Mouse (Mus musculus) heart, postnatal 4 days (tissue): ENCODE results near the gene Tmem151b. TPM values are rescaled to one million over a fixed set of nuclear protein-coding genes. Genes with fewer than 3 reads are reported as not detected.

Experiments
- DNase-seq: peaks from one replicate; pipeline ENCODE4 v3.0.0; 2021
- total RNA-seq, 2 experiments: library from RNA; stranded (reverse); gene quantifications; 2 replicates each; pipeline ENCODE4 v1.2.3; 2021

Tmem151b gene
- total RNA-seq, 2 experiments from 2014 or later = 0.20 to 0.24 TPM

- DNase-seq = no peak
Observed at GRCm38 (mm10) chr17:45564531-45565084, 15.1 kb upstream of the Tmem151b start.

DNA sequence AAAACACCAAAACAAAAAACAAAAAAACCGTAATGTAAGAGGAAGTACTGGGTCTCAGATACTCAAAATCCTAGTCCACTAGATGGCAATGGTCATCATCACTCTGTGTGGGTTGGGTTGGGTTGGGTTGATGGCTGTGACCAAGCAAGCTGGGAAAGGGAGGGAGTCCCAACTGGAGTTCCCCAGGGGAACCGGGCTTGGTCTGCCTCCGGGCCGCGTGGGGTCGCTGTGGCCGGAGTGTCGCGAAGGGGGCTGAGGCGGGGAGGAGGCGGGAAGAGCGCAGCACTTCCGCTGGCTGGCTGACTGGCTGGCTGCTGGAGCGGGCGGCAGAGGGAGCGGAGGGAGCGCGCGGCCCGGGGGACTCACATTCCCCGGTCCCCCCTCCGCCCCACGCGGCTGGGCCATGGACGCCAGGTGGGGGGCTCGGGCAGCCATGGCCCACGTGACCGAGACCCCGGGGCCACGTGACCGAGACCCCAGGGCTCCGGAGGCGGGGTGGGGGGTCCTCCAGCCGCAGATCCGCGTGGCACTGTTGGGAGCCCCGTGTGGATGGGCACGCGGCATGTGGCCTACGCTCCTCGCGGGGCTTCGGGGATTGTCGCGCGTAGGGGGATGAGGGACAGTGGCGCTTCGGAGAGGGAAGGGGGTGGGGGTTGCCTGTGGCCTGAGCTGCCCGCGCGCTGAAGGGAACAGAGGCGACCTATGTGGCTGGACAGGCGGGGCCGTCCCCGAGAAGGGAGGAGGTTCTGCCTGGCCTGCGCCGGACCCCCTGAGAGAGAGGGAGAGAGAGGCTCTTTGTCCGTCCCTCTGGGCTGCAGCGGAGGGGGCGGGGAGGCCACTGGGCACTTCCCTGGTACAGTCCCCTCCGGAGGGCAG lies 14.4 kb upstream of the Tmem151b start, which contains the start of gene Slc35b2:
Gene Slc35b2, plus strand, starts transcription at position 220 of the 876 bp plus-strand sequence.
- DNase-seq = peak; percentile 98

GRCm38 (mm10) chr17:45563216-45563615 lies 13.7 kb upstream of the Tmem151b start:
- DNase-seq = no peak

- no peak for DNase-seq
Observed at GRCm38 (mm10) chr17:45559732-45560525, 10.5 kb upstream of the Tmem151b start.

DNA sequence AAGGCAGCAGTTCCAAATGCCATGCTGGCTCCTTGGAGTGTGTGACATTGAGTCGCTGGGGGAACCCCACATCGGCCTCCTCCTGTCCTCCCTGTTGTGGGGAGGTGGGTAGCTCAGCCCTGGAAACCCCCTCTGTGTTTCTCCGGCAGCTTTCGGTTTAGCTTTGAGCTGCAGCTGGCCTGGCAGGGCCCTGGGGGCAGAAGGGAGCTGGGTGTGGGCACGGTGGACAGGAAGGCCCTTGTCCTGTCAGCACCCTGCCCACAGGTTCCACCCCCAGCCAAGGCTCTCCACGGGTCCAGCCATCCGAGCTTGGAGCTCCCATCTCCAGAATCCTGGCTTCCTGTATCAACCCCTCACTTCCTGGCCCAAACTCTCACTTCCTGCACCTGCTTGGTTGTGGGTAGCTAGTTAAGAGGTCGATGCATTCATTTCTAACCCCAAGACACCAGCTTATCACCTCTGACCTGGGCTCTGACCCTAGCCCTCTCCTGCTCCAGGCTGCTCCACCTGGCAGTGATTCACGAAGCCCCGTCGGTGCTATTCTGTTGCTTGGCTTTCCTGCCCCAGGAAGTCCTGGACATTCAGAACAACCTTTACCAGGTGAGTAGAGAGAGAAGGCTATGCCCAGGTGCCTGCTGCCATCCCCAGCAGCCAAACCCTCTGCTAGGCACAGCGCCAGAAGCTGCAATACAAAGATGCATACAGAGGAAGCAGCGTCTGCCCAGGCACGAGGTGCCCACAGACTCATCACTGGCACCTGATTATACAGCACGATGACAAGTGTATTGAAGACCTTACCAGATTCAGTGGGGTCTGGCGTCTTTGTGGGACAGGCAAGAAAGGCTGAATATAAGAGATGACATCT lies 8.8 kb upstream of the Tmem151b start:
- no peak for DNase-seq

DNA sequence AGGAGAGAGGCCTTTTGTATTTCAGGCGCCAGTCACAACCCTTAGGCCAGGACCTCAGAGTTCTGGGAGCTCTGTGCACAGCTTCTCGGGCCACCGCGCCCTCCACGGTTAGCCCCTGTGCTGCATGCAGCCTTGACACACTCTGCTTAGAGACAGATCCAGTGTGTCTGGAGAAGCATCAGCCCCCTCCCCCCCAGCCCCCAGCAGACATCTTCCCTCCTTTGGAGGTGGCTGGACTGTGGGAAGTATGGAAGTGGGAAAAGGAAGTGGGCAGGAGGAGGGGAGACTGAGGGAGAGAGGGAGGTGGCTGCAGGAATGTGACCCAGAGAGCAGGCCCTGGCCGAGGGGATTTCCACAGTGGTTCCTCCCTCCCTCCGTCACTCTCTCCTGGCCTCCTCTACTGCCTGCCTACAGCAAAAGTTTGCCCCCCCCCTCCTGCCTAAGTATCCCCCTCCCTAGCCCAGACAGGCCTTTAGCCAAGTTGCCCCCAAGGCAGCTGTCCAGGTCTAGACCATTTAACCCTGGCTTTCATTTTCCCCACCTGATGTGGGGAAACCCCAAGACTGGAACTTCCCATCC lies 7.9 kb upstream of the Tmem151b start:
- DNase-seq = no peak

GRCm38 (mm10) chr17:45556514-45557245 lies 7.2 kb upstream of the Tmem151b start:
- DNase-seq = no peak

DNA sequence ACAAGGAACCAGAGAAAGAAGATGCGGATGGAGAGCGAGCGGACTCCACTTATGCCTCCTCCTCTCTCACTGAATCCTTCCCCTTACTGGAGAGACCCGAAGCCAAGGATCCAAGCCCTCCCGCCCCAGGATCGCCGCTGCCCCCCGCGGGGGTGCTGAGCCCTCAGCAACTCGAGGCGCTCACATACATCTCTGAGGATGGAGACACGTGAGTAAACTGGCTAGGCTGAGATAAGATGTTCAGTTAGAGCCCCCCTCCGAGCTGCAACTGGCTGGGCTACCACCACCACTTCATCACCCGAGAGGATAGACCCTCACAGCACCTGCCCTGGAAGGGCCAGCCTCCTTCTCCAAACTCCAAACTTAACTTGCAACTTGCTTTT lies 6.6 kb upstream of the Tmem151b start:
- no peak for DNase-seq

DNA sequence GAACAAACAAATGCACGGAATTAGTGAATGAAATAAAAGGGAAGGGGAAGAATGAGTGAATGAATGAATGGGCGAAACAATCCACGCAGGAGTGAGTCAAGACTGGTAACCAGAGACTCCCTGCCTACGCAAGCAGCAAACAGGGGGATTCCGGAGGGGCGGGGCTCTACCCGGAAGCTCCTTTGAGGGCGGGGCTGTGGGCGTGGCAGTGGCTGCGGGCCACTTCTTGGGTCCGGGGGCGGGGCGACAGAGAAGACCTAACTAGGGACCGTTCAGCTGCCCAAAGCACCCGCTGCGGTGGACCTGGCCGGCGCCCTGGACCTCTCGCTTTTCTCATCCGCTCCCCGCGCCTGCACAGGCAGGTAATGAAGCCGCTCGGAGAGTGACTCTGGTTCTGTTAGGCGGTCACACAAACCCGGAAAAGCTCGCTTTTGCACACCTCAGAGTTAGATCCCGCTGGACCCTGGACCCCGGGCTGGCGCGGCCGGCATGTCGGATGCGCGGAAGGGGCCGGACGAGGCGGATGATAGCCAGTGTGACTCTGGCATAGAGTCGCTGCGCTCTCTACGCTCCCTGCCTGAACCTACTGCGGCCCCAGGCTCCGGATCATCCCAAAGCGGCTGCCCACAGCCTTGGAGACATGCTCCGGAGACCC lies 6.1 kb upstream of the Tmem151b start, which contains the start of gene Nfkbie:
Gene Nfkbie, plus strand, starts transcription at position 252 of the 655 bp plus-strand sequence.
- peak; percentile 96 for DNase-seq

GRCm38 (mm10) chr17:45554420-45554819 lies 4.9 kb upstream of the Tmem151b start:
- no peak for DNase-seq

DNA sequence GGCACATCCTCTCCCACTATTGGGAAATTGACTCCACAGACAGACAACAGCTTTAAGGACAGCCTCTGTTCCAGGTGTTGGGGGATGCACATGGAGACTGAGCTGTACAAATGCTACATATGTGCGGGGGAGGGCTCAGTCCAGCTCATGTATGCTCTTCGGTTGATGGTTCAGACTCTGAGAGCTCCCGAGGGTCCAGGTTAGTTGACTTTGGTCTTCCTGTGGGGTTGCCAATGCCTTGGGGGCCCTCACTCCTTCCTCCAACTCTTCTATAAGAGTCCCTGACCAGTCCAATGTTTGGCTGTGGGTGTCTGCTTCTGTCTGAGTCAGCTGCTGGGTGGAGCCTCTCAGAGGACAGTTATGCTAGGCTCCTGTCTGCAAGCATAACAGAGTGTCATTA lies 3.6 kb upstream of the Tmem151b start:
- no peak for DNase-seq

GRCm38 (mm10) chr17:45551816-45552451 lies 2.5 kb upstream of the Tmem151b start:
- peak; percentile 87 for DNase-seq

- DNase-seq = no peak
Observed at GRCm38 (mm10) chr17:45551249-45551796, 1.8 kb upstream of the Tmem151b start.

- no peak for DNase-seq
Observed at GRCm38 (mm10) chr17:45550253-45550652, 776 bp upstream of the Tmem151b start.

GRCm38 (mm10) chr17:45548541-45549512 lies 650 bp downstream of the Tmem151b start:
- DNase-seq = no peak

DNA sequence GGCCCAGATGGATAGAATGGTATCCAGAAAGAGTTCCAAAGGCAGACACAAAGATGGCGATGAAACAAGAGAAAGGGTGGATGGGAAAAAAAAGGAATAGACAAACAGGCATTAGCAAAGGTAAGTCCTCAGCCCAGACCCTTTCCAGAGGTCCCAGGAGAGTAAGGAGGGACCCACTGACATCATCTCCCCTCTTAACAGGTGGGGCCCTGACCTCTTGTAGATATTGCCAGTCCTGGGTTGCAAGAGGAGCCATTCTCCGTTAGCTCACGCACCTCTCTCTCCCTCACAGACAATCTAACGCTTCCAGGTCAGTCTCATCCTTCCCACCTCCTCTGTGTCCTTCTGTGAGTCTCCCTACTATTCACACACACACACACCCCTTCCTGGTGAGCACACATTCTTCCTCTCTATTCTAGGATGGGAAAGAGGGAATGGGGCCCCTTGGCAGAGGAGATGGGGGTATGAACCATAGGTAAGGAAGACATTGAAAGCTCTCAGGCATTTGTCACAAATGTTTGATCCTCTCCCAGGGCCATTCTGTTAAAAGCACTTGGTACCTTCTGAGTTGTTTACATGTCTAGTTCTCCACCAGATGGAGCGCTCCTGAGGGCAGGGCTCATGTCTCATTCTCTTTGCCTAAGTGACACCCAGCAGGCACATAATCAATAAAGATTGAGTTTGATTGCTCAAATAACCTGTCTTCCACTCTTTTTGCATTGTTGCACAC lies 1.9 kb downstream of the Tmem151b start:
- no peak for DNase-seq

DNA sequence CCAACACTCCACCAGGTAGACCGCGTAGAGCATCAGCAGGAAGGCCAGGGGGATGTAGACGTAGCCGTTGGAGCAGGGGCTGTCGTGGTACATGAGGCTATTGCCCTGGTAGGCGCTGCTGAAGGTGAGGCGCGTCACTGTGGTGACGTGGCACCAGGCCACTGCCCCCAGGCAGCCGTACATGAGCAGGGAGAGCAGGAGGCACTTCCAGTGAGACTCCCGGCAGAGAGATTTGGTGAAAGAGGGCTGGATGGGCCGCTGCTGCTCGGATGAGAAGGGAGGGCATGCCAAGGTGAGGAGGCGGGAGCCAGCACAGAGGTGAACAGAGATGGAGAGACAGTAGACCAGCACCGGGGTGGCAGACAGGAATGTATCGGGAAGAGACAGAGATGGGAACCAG lies 2.5 kb downstream of the Tmem151b start:
- no peak for DNase-seq
